Mouse (Mus musculus) testis, adult 2 months (tissue): Measurements from ENCODE around the gene Ss18l1. TPM values are rescaled to one million over a fixed set of nuclear protein-coding genes. Genes with fewer than 3 reads are reported as not detected.

Experiments
- H3K27ac ChIP-seq: fragments of 200-500 bp; 2 replicates; pipeline ENCODE4 v1.5.1; 2012; ENCODE audit warnings: low read depth, low read length; ENCODE audit not compliant: control insufficient read depth, insufficient read depth
- H3K27me3 ChIP-seq: fragments of 200-500 bp; 2 replicates; pipeline ENCODE4 v1.6.1; 2012; ENCODE audit warnings: mild to moderate bottlenecking, low read length, moderate library complexity; ENCODE audit not compliant: control insufficient read depth, insufficient read depth
- H3K36me3 ChIP-seq: fragments of 200-500 bp; 2 replicates; pipeline ENCODE4 v1.6.1; 2012; ENCODE audit warnings: mild to moderate bottlenecking, low read length; ENCODE audit not compliant: control insufficient read depth, insufficient read depth
- H3K4me1 ChIP-seq: fragments of 200-500 bp; 2 replicates; pipeline ENCODE4 v1.6.1; 2012; ENCODE audit warnings: low read length; ENCODE audit not compliant: control insufficient read depth, insufficient read depth
- H3K4me3 ChIP-seq: fragments of 200-500 bp; 2 replicates; pipeline ENCODE4 v1.5.1; 2012; ENCODE audit warnings: low read depth, mild to moderate bottlenecking, low read length, moderate library complexity, mixed read lengths; ENCODE audit not compliant: control insufficient read depth
- CTCF ChIP-seq: fragments of 200-500 bp; IDR thresholded peaks from 2 replicates; pipeline ENCODE4 v1.5.1; 2012; ENCODE audit warnings: low read depth, mild to moderate bottlenecking, inconsistent platforms, low read length, moderate library complexity; ENCODE audit not compliant: control insufficient read depth, insufficient read depth, insufficient replicate concordance
- POLR2A ChIP-seq: fragments of 200-500 bp; IDR thresholded peaks from 2 replicates; pipeline ENCODE4 v1.6.1; 2012; ENCODE audit warnings: low read depth, mild to moderate bottlenecking, inconsistent platforms, low read length, moderate library complexity; ENCODE audit not compliant: control insufficient read depth
- polyA plus RNA-seq: library from polyadenylated mRNA; depleted of rRNA; stranded (reverse); fragments of >200 nt; gene quantifications from 2 replicates; pipeline ENCODE4 v1.2.3, GENCODE M21; 2012

Gene Ss18l1
- polyA plus RNA-seq, 1 experiment = 4.0 TPM

- TF ChIP-seq CTCF = no peak
- TF ChIP-seq POLR2A = no peak
- no peak overlapping the region for H3K27ac ChIP-seq
- no peaks in the 10 kb centered on the region; the same call in 1 of the 2 replicates for H3K36me3 ChIP-seq
- H3K27me3 ChIP-seq = no peaks in the 10 kb centered on the region
- H3K4me1 ChIP-seq = no peaks in the 10 kb centered on the region
- H3K4me3 ChIP-seq = no peak overlapping the region
Measured at GRCm38 (mm10) chr2:180086637-180087027, 44.3 kb downstream of the Ss18l1 start.

- Histone ChIP-seq H3K4me3 (no peak overlapping the region), H3K27ac (no peak overlapping the region), H3K4me1 (no peaks in the 10 kb centered on the region), H3K27me3 (no peaks in the 10 kb centered on the region), H3K36me3 (no peaks in the 10 kb centered on the region; the same call in 1 of the 2 replicates)
- TF ChIP-seq CTCF (no peak), POLR2A (no peak)
Measured at GRCm38 (mm10) chr2:180087472-180087871, 45.2 kb downstream of the Ss18l1 start.

- Histone ChIP-seq H3K36me3 (no peaks in the 10 kb centered on the region), H3K27ac (no peak overlapping the region), H3K27me3 (no peaks in the 10 kb centered on the region), H3K4me1 (no peaks in the 10 kb centered on the region), H3K4me3 (no peak overlapping the region)
- TF ChIP-seq CTCF (no peak), POLR2A (no peak)
Measured at GRCm38 (mm10) chr2:180090285-180090684, 48.0 kb downstream of the Ss18l1 start.

- no peak for TF ChIP-seq POLR2A
- H3K36me3 ChIP-seq = no peaks in the 10 kb centered on the region
- no peak overlapping the region for H3K27ac ChIP-seq
- H3K4me1 ChIP-seq = no peaks in the 10 kb centered on the region
- H3K4me3 ChIP-seq = no peak overlapping the region
- no peaks in the 10 kb centered on the region for H3K27me3 ChIP-seq
Measured at GRCm38 (mm10) chr2:180095711-180096110, 53.4 kb downstream of the Ss18l1 start.

- Histone ChIP-seq H3K4me3 (no peak overlapping the region), H3K36me3 (no peaks in the 10 kb centered on the region), H3K27ac (no peak overlapping the region), H3K4me1 (no peaks in the 10 kb centered on the region), H3K27me3 (no peaks in the 10 kb centered on the region)
- TF ChIP-seq CTCF (no peak), POLR2A (no peak)
Measured at GRCm38 (mm10) chr2:180097585-180097984, 55.3 kb downstream of the Ss18l1 start.

GRCm38 (mm10) chr2:180098167-180098566 lies 55.9 kb downstream of the Ss18l1 start:
- H3K4me1 ChIP-seq = peaks cover 3% of the 10 kb centered on the region; the same call in 1 of the 2 replicates
- 0 out of 2 replicates have a peak, but pooled peaks have one; percentile 20 for TF ChIP-seq CTCF
- no peak for TF ChIP-seq POLR2A
- no peak overlapping the region for H3K27ac ChIP-seq
- no peaks in the 10 kb centered on the region for H3K27me3 ChIP-seq
- no peak overlapping the region for H3K4me3 ChIP-seq
- no peaks in the 10 kb centered on the region for H3K36me3 ChIP-seq

GRCm38 (mm10) chr2:180099529-180099928 lies 57.2 kb downstream of the Ss18l1 start:
- H3K27ac ChIP-seq = no peak overlapping the region
- H3K4me1 ChIP-seq = peaks cover 11% of the 10 kb centered on the region
- H3K4me3 ChIP-seq = no peak overlapping the region
- H3K36me3 ChIP-seq = no peaks in the 10 kb centered on the region
- H3K27me3 ChIP-seq = no peaks in the 10 kb centered on the region
- TF ChIP-seq POLR2A (no peak), CTCF (no peak)
